Mouse (Mus musculus) hindbrain, postnatal 0 days (tissue): ENCODE data around the gene Syne2. TPM values are rescaled to one million over a fixed set of nuclear protein-coding genes. Genes with fewer than 3 reads are reported as not detected.

Source experiments
- ATAC-seq: fragments of 200-750 bp; cut with Nextera tagmentation; 2 replicates; pipeline ENCODE4 v1.8.0; 2017; ENCODE audit warnings: mild to moderate bottlenecking, moderate TSS enrichment, moderate library complexity
- DNase-seq: peaks from one replicate; pipeline ENCODE4 v3.0.0-alpha.2; 2015; ENCODE audit warnings: low spot score
- H3K27ac ChIP-seq: fragments of 300-500 bp; sonication (generic); 2 replicates; pipeline ENCODE4 v1.5.1; 2014; ENCODE audit warnings: mild to moderate bottlenecking
- H3K27me3 ChIP-seq: fragments of 300-500 bp; sonication (generic); 2 replicates; pipeline ENCODE4 v1.6.1; 2014; ENCODE audit warnings: low read length, mixed read lengths; ENCODE audit not compliant: insufficient read depth
- H3K36me3 ChIP-seq: fragments of 300-500 bp; sonication (generic); 2 replicates; pipeline ENCODE4 v1.6.1; 2014; ENCODE audit warnings: low read length, mixed read lengths; ENCODE audit not compliant: insufficient read depth
- H3K4me1 ChIP-seq: fragments of 300-500 bp; sonication (generic); 2 replicates; pipeline ENCODE4 v1.6.1; 2014; ENCODE audit warnings: antibody characterized with exemption, low read length, mixed read lengths; ENCODE audit not compliant: insufficient read depth
- H3K4me2 ChIP-seq: fragments of 300-500 bp; sonication (generic); 2 replicates; pipeline ENCODE4 v1.6.1; 2014; ENCODE audit warnings: low read depth, mild to moderate bottlenecking, low read length, moderate library complexity, mixed read lengths
- H3K4me3 ChIP-seq: fragments of 300-500 bp; sonication (generic); 2 replicates; pipeline ENCODE4 v1.5.1; 2014; ENCODE audit warnings: low read length
- H3K9ac ChIP-seq: fragments of 300-500 bp; sonication (generic); replicated peaks from 2 replicates; pipeline ENCODE4 v1.6.1; 2014; ENCODE audit warnings: mild to moderate bottlenecking, low read length, moderate library complexity, mixed read lengths
- H3K9me3 ChIP-seq: fragments of 300-500 bp; sonication (generic); 2 replicates; pipeline ENCODE4 v1.6.1; 2016; ENCODE audit warnings: low read length, mixed read lengths
- CTCF ChIP-seq: IDR thresholded peaks from 2 replicates; pipeline ENCODE4 v1.5.1; 2016; ENCODE audit warnings: antibody characterized with exemption, control low read depth, low read depth
- WGBS: fragments of 180-500 bp; shearing (Covaris S2); extraction: QIAGEN DNeasy Blood & Tissue Kit; methylation state at CpG from one replicate; pipeline ENCODE4 v1.1.7; 2014; 5-methylcytosine and 5-hydroxymethylcytosine counted together
- polyA plus RNA-seq: library from polyadenylated mRNA; unstranded; fragments of >200 nt; fragmentation: Nextera tagmentation; extraction: Ambion mirVana; gene quantifications from 2 replicates; pipeline ENCODE4 v1.2.1, GENCODE M21; 2015
- total RNA-seq: library from RNA; depleted of rRNA; stranded (reverse); fragments of >200 nt; gene quantifications from 2 replicates; pipeline ENCODE4 v1.2.3, GENCODE M21; 2014

Gene Syne2
- total and polyA plus RNA-seq, 2 experiments from 2014 or later, result 26.1 to 39.3 TPM

DNA sequence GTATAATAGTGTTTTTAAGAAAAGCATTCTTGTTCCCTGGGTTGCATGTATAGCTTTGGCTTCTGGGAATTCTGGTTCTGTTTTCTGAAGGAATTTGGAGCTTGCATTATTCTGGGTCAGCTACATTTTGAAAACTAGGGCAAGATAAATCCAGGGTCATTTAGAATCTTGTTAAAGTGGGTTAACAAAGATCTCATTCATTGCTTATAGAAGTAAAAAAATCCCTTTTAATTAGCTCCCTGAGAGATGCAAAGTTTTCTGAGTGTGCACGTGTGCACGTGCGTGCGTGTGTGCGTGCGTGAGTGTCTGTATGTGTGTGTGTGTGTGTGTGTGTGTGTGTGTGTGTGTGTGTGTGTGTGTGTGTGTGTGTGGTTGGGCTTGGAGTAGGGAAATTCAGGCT is 42.9 kb downstream of the Syne2 start:
- Histone ChIP-seq H3K4me1 (no peaks in the 10 kb centered on the region), H3K9ac (no peak overlapping the region), H3K9me3 (no peaks in the 10 kb centered on the region), H3K27ac (no peak overlapping the region), H3K36me3 (no peaks in the 10 kb centered on the region), H3K4me3 (no peak overlapping the region), H3K4me2 (no peak overlapping the region), H3K27me3 (no peaks in the 10 kb centered on the region)
- DNase-seq (no peak), ATAC-seq (no peak)
- no peak for TF ChIP-seq CTCF
- WGBS, result 71% methylated on average over 6 of the region's 6 CpGs

DNA sequence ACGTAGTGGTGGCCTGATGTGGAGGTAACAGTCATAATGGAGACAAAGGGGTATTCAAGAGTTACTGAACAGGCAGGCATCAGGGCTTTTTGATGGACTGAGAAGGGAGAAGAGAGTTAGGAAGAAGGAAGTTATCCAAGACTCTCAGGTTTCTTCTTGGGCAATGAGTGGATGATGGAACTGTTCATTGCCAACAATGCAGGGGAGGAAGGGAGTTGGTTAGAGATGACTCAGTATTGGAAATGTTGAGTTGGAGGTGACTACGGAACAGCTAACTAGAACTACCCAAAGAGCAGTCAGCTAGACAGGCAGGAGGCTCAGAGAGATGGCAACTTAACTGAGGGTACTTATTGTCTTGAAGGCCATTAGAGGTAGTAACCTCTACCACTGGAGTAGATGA is 47.2 kb downstream of the Syne2 start:
- Histone ChIP-seq H3K4me2 (no peak overlapping the region), H3K27me3 (no peaks in the 10 kb centered on the region), H3K9me3 (no peaks in the 10 kb centered on the region), H3K36me3 (no peaks in the 10 kb centered on the region), H3K4me1 (no peaks in the 10 kb centered on the region; the same call in 1 of the 2 replicates), H3K9ac (no peak overlapping the region), H3K27ac (no peak overlapping the region), H3K4me3 (no peak overlapping the region)
- no peak for TF ChIP-seq CTCF
- DNase-seq (no peak), ATAC-seq (no peak)
- 93% methylated on average over 2 of the region's 2 CpGs for WGBS

DNA sequence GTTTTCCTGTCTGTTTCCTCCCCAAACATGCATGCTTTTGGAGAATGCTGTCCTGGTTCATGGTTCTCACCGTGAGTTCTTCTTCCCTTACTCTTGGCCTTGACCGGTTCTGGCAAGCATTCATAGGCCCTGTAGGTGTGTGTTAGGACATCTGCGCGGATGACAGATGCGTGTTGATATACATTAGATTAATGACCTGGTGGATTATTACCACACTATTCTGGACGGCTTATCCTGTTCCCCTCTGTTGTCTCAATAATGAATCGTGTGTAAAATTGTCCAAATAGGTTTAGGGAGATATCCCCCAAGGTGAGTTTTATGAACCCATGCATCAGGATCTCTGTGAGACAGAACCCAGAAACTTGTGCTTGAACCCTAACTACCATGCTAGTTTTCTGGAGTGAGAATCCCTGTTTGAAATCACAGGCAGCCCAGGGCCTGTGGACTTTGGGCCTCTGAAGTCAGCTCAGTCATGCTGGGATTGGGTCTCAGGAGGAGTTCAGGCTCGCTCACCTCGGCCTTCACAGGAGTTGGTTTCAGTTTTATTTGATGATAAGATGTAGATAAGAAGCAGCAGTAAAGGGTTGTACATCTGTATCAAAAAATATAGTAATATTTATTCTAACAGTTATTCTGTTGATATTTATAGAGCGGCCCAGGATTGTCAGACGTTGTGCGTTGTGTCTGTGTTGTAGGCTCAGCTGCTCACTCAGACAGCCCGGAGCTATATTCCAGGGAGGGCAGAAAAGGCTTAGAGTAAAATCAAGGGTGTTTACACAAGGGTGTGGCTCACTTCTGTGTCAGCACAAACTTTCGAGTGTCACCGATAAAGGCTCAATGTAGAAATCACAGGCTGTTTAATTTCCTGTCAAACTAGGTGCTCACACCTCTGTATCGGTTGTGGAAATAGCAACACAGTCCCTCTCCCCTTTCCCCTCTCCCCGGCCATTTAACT is 48.8 kb downstream of the Syne2 start:
- Histone ChIP-seq H3K27ac (no peak overlapping the region), H3K27me3 (no peaks in the 10 kb centered on the region), H3K4me3 (no peak overlapping the region), H3K4me2 (no peak overlapping the region), H3K9me3 (no peaks in the 10 kb centered on the region), H3K4me1 (no peaks in the 10 kb centered on the region; the same call in 1 of the 2 replicates), H3K36me3 (no peaks in the 10 kb centered on the region), H3K9ac (no peak overlapping the region)
- ATAC-seq (no peak), DNase-seq (no peak)
- TF ChIP-seq CTCF, result no peak
- WGBS, result 84% methylated on average over 17 of the region's 17 CpGs

DNA sequence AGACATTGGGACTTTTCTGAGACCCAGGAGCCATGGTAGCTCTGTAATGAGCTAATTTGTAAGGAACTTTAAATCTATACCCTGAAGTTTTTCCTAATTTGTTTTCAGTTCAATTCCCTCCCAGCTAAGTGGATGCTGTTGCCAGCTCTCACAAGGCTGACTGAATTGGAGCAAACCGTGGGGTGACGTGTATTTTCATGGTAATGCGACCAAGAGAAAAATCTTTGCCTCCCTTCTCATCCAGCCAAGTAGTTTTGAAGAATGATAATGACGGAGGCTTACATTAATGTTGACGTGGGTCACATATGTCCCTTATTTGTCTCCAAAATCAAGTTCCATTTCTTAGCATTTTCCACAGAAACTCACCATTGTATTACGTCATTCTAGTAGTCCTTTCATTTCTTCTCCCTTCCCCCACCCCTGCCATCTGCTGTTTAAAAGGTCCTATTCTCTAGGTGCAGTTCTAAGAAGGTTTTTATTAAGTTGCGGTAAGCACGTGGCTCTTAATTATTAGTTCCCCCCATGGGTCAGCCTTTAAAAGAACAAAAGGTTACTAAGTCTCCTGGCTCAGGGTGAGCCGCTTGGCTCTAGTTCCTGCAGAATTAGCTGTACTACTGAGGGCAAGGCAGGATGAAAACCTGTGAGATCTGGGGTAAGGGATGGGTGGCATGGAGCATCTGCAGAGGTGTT is 55.8 kb downstream of the Syne2 start:
- Histone ChIP-seq H3K4me3 (no peak overlapping the region), H3K27me3 (no peaks in the 10 kb centered on the region), H3K4me2 (peak overlapping the region; percentile 40), H3K4me1 (peaks cover 14% of the 10 kb centered on the region), H3K9ac (0 out of 2 replicates have a peak overlapping the region, but pooled peaks have one; percentile 31), H3K27ac (no peak overlapping the region), H3K9me3 (no peaks in the 10 kb centered on the region), H3K36me3 (no peaks in the 10 kb centered on the region)
- ATAC-seq (peak; percentile 56; the same call in 1 of the 2 replicates), DNase-seq (peak; percentile 57)
- WGBS, result 17% methylated on average over 9 of the region's 9 CpGs
- no peak for TF ChIP-seq CTCF

GRCm38 (mm10) chr12:75874287-75874994 is 56.5 kb downstream of the Syne2 start:
- no peaks in the 10 kb centered on the region for H3K36me3 ChIP-seq
- H3K27me3 ChIP-seq, result no peaks in the 10 kb centered on the region
- 0 out of 2 replicates have a peak overlapping the region, but pooled peaks have one; percentile 7 for H3K27ac ChIP-seq
- no peak overlapping the region for H3K4me3 ChIP-seq
- H3K9ac ChIP-seq, result peak overlapping the region; percentile 31; the same call in 1 of the 2 replicates
- ATAC-seq (peak; percentile 49; the same call in 1 of the 2 replicates), DNase-seq (no peak)
- TF ChIP-seq CTCF, result no peak
- H3K4me1 ChIP-seq, result peaks cover 14% of the 10 kb centered on the region
- H3K4me2 ChIP-seq, result peak overlapping the region; percentile 40
- no peaks in the 10 kb centered on the region for H3K9me3 ChIP-seq
- 20% methylated on average over 12 of the region's 12 CpGs for WGBS

DNA sequence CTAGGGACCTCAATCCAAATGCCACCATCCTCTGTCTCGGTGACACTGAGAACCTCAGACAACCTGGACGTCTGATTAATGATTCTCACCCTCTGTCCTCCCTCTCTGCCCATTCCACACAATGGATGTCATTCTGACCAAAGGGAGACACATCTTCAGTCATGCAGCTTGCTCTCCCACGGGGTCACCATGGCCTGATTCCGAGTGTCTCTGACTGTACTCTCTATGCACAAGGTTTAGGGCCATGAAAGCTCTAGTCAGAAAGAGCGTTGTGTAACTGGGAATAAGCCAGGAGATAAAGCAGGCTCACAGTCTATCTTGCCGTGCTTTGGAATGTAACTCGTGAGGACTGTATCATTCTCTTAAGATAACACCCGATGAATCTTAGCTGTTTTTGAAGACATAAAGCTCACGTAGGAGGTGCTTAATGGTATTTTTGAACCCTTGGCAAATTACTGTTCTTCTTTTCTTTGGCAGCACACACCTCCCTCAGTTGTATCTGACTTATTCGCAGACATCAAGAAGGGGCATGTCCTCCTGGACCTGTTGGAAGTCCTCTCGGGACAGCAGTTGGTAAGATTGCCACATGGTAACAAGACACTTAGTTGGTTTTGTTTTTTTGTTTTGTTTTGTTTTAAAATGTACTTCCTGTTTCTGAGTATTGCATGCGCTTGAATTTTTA is 61.8 kb downstream of the Syne2 start:
- Histone ChIP-seq H3K9me3 (no peaks in the 10 kb centered on the region), H3K4me2 (no peak overlapping the region), H3K36me3 (no peaks in the 10 kb centered on the region), H3K27ac (no peak overlapping the region), H3K9ac (no peak overlapping the region), H3K27me3 (no peaks in the 10 kb centered on the region), H3K4me3 (no peak overlapping the region), H3K4me1 (peaks cover 3% of the 10 kb centered on the region; the same call in 1 of the 2 replicates)
- DNase-seq (no peak), ATAC-seq (no peak)
- 86% methylated on average over 12 of the region's 12 CpGs for WGBS
- TF ChIP-seq CTCF, result no peak
